Mouse (Mus musculus): Measurements from ENCODE around the gene Cacnb4. TPM values are rescaled to one million over a fixed set of nuclear protein-coding genes. Genes with fewer than 3 reads are reported as not detected.

Gene Cacnb4
- polyA plus RNA-seq, 1 experiment, result not detected

DNA sequence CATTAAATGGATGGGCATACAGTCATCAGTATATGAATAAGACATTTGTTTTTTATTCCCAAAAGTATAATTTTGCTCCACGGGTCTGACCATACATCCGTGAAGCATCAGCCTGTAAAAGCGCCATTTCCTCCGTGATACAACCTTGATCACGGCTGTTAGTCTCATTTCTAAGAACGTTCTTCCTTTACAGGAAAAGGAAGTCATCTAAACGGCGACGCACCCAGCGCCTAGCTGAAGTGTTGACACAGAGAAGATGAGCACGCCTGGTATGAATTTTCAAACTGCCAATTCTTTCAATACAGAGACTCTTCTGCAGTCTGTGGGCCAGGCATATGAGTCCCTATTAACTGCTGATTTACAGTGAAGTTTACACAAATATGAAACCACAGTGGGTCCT, 106.5 kb downstream of the Cacnb4 start:
- no peak for TF ChIP-seq GATA1 (IDR thresholded peaks at IDR 0.05; ENCODE audit: low read length)

DNA sequence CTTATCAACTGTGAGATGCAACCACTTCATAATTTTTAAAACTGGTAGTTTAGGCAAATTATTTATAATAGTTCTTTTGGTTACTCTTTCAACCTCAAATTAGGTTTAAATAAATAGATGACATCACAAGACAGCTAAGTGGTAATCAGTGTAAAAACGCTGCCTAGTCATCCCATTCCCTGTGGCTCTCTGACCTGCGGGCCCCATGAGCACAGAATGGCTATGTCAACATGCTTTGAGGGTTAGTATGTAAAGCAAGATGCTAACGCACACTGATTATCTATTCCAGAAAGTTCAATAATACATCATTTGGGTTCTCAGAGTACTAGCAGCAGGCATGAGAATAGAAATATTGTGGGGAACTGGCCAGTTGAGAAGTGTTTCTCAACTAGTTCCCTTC, 108.5 kb downstream of the Cacnb4 start:
- no peak for TF ChIP-seq GATA1 (IDR thresholded peaks at IDR 0.05; ENCODE audit: low read length)

DNA sequence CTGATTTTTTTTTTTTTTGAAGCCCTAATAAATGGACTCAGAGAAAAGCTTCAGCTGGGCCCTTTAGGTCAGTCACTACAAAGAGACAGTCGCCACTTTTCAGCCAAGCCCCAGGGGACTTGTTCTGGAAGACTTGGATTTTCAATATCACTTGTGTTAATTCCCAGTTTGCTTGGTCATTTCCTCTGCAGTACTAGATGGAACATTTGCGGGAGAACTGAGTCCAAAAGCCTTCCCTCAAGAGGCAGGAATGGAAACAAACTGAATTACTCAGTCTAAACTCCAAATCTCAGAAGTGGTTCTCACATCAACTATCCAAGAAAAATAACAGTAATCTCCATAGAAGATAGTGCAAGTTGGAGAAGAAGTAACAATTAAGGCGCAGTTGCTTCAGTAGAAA, 109.2 kb downstream of the Cacnb4 start:
- no peak for TF ChIP-seq GATA1 (IDR thresholded peaks at IDR 0.05; ENCODE audit: low read length)

DNA sequence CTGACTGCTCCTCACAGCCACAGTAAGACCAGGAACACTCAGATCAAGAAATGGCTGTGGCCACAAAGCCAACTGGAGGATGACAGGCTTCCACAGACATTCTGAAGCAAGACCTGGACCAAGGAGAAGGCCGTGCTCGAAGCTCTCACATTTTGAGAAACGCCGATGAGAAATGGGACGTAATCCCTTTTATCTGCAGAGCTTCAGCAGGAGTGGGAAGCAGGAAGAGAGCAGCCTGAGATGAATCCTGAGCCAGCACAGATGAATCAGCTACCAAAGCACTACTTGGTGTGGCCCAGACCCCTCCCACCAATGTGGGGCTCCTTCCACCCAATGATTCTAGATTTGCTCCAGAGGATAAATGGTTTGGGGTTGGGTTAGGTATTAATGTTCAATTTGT, 113.4 kb downstream of the Cacnb4 start:
- TF ChIP-seq GATA1 (IDR thresholded peaks at IDR 0.05; ENCODE audit: low read length), result no peak

DNA sequence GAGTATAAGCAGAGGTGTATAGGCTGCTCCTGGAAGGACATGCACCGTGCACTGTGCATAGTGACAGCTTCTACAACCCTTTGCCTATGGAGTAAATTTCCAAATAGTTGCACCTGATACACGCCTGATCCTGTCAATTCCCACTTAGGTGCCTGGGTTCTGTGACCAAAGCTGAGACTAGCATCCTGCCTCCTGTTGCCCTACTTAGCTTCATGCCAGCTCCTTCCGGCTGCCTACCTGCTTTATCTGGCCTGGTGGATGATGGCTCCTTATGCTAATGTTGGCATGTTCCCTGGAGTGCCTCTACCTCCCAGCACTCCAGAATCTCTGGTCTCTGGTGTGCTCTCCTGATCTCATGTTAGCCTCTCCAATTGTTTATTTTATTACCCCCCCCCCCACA, 114.3 kb downstream of the Cacnb4 start:
- TF ChIP-seq GATA1 (IDR thresholded peaks at IDR 0.05; ENCODE audit: low read length), result no peak

DNA sequence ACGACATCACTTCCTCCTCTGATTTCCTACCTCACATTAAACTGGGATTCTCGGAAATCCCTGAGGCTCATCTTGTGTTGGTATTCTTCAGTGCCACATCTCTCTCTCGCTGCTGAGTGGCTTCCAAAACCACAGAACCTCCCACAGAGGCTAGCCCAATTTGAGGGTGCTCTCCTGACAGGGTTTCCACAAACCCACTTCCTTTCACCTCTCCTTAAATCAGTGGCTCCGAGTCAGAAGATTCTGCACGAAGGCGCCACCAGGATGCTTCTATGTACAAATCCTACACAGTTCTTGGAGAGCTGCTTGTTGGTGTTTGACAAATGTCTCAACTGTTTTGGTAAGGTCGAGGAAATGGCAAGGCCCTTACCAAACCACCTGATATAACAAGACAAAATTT, 115.5 kb downstream of the Cacnb4 start:
- no peak for TF ChIP-seq GATA1 (IDR thresholded peaks at IDR 0.05; ENCODE audit: low read length)

DNA sequence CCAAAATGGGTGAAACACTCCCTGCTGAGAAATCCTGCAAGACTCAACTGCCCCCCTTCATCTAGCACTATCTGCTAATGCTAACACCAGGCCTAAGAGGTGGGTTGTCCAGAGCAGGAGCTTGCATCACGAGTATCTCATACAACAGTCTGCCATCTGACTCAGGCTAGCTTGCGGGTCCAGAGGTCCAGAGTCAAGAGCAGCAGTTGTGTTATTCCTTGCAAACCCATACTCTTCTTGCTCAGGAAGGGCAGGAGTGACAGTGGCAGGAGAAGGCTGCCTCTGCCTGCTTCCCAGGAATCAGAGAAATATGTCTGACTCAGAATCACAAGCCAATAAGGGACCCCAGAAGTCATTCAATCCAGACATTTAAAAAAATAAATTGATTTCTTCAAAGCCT, 116.4 kb downstream of the Cacnb4 start:
- TF ChIP-seq GATA1 (IDR thresholded peaks at IDR 0.05; ENCODE audit: low read length), result no peak

DNA sequence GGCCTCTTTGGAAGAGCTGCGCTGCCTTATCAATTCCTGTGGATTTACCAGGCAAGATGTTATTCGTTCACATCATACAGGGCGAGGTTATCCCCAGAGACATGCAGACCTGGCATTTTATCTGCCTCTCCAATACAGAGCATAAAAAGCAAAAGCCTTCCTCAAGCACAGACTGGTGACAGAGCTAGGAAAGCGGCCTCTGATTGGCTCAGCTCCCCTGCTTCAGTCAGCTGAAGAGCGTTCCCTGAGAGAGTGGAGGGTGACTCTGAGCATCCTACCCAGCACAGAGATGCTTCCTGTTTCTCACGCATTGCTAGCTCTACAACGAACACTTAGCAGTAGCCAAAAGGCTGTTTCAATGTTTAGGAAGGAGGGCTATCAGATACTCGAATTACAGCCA, 118.2 kb downstream of the Cacnb4 start:
- TF ChIP-seq GATA1 (IDR thresholded peaks at IDR 0.05; ENCODE audit: low read length), result no peak

DNA sequence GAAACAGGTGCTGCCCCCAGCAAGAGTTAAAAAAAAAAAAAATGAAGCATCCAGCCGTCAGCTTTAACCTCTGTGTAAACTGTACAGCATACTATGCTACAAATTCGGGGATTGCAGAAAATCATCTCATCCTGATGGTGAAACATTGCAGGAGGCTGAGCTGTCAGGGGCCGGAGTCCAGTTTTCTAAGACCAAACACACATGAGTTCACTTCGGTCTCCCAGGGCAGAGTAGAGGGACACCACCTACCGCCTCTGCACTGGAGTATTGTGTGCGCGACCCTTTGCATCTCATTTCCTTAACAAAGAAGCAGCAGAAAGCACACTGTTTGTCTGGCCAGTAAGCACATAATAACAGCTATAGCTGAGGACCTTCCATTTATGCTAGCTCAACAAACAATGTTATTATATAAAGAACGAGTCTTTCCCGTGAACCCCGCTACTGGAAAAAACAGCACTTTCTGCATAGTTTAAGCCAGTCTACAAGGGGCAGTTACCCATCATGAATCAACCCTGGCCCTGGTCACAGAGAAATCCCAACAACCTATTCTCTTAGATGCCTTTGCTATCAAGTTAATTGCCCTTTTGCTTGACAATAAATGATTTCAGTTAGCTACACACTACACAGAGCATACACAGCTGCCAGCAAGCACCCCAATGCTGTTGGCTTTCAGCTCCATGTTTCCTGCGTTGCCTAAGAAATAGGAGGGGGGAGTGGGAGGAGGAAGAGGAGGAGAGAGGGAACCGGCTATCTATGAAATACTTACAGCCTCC, 118.9 kb downstream of the Cacnb4 start:
- TF ChIP-seq GATA1 (IDR thresholded peaks at IDR 0.05; ENCODE audit: low read length), result no peak

DNA sequence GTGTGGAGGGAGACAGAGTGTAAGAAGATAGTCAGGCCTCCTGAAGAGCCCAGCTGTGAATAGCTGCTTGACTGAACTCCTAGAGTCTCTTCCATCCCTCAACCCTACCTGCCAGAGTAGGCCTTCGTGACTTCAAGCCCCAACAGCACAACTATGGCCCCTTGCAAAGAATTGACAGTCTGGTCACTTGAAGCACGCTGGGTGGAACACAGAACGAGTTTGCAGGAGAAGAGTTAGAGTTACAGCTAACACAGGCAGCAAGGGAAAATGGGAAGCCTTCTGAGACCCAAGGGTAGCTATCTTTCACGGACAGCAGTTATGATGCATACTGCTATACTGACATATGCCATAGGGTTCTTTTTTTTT, 119.7 kb downstream of the Cacnb4 start:
- TF ChIP-seq GATA1 (IDR thresholded peaks at IDR 0.05; ENCODE audit: low read length), result no peak

DNA sequence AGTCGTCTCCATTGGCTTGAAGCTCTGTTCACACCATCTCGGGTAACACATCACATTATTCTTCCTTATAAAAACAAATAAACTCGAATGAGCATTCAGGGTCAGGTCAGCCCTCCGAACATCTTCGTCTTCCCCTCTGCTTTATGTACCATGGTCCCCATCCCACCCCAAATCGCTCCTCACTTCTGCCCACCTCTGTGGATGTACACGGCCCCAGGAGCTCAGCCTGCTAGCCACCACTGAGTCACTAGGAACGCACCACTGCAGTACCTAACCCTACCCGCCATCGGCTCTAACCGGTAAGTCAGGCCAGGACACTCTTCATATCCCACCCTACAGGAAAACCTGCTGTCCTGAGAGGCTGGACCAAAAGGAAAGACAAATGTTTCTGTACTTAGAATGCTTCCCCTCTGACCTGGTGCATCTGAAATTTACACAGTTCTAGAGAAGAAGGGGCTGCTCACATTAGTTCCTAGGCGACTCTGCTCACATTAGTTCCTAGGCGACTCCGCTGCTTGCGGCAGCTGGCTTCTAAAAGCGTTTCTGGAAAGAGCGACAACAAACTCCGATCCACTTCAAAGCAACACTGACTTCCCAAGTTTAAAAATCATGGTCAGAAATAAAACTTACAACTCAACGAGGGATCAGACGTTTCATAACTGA, 120.2 kb downstream of the Cacnb4 start:
- TF ChIP-seq GATA1 (IDR thresholded peaks at IDR 0.05; ENCODE audit: low read length), result no peak

DNA sequence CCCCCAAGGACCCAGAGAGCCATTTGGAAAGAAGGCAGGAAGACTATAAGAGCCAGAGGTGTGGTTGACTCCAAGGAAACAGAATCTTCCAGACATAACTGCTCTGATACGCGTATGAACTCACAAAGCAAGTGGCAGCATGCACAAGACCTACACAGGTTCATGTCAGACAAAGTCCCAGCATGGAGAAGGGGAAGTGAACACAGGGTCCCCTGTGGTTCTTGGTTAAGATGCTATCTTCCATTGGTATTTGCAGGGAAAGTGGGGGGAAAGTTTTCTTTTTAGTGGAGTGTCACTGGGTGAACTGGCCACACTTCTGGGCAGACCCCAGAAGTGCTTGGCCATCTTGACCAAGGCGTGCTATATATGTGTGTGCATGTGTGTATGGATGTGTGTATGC, 128.2 kb downstream of the Cacnb4 start:
- no peak for TF ChIP-seq GATA1 (IDR thresholded peaks at IDR 0.05; ENCODE audit: low read length)

DNA sequence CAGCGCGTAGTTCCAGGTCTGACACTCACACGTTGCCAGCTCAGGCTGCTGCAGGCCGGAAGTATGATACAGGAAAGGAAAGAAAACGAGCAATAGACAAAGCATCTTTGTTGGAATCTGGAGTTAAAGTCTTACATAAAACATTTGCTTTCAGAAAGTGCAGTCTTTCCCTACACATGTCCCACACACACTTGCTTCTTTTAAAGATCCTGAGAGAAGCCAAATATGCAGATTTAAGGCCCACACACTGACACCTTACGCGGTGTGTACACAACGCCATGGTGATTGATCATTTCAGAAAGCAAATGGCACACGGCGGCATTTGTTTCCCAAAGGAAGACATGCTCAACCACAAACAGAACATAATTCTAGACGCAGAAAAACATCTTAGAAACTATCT, 129.3 kb downstream of the Cacnb4 start:
- TF ChIP-seq GATA1 (IDR thresholded peaks at IDR 0.05; ENCODE audit: low read length), result no peak

DNA sequence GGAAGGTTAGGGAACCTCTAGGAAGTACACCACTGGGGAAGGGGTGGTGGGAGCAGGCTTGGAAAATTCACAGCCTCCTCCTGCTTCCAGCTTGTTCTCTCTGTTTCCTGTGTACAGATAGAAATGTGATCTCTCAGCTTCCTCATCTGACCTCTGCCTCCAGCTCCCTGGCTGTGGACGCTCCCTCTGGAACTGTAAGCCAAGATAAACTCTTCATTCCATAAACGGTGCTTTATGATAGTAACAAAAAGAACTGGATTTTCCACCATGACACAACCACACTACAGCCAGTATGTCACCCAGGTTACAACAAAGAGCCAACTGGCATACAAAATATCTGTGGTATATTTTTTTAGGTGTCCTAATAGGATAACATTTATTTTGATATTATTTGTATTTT, 132.1 kb downstream of the Cacnb4 start:
- no peak for TF ChIP-seq GATA1 (IDR thresholded peaks at IDR 0.05; ENCODE audit: low read length)

DNA sequence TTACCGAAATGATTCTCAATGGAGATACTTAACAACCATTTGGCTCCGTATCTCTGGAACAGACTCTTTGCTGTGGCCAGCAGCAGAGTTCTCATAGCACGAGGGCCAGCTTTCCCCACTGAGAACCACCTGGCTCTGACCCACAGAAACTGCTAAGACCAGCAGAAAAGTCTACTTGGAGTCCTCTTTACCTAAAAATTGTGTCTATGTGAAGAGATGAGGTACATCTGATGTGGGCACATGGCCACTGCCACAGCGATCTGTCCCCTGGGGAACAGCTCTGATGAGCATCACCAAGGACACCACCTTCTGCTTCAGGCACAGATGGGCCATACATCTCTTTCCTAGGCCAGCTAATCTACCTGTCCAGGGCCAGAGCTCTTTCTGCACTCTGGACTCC, 135.6 kb downstream of the Cacnb4 start:
- no peak for TF ChIP-seq GATA1 (IDR thresholded peaks at IDR 0.05; ENCODE audit: low read length)

DNA sequence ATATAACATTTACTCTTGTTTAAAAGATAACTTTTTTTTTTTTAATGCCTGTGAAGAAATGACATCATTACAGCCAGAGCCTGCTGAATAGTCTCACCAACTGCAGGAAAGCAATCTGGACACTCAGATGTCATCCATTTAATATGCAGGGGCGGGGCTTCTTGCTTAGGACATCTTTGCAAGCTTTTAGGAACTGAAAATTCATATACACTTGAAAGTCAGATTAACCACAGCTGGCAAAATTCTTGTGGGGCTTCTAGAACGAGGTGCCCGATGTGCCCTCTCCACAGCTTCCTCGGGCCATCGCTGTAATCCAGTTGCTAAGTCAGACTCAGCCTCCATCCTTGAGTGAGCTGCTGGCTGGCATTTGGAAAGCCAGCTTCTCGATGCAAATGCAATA, 137.3 kb downstream of the Cacnb4 start:
- no peak for TF ChIP-seq GATA1 (IDR thresholded peaks at IDR 0.05; ENCODE audit: low read length)

DNA sequence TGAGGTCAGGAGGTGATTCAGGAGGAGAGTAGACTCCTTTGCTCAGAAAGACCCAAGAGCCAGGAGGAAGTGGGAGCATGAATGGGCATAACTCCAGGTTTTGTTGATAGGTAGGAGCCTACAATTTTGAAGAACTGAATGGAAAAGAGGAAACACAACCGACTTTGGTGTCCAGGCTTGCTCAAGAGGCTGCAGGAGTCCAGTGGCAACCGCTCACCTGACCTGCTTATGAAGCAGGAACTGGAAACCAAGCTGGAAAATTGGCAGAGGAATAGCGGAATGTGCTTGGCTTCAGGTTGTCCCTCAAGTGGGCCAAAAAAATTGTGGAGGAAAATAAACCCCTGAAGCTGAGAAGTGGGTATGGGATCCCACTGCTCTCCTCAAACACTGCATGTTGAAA, 139.0 kb downstream of the Cacnb4 start:
- TF ChIP-seq GATA1 (IDR thresholded peaks at IDR 0.05; ENCODE audit: low read length), result no peak

All from G1E-ER4 (cell line).